Mouse (Mus musculus) thymus, postnatal 10 days (tissue): Measurements from ENCODE around the gene Fgf14.
"Not testable (repeated sequence)": the region's sequence is repeated elsewhere in the genome, so short reads cannot be mapped to it uniquely, and the experiment has no call there.

ENCODE experiments used
- DNase-seq, 2 experiments: peaks; one replicate each; pipeline ENCODE4 v3.0.0; 2021; ENCODE audit warnings: low spot score in 2 of 2

The Fgf14 gene

DNA sequence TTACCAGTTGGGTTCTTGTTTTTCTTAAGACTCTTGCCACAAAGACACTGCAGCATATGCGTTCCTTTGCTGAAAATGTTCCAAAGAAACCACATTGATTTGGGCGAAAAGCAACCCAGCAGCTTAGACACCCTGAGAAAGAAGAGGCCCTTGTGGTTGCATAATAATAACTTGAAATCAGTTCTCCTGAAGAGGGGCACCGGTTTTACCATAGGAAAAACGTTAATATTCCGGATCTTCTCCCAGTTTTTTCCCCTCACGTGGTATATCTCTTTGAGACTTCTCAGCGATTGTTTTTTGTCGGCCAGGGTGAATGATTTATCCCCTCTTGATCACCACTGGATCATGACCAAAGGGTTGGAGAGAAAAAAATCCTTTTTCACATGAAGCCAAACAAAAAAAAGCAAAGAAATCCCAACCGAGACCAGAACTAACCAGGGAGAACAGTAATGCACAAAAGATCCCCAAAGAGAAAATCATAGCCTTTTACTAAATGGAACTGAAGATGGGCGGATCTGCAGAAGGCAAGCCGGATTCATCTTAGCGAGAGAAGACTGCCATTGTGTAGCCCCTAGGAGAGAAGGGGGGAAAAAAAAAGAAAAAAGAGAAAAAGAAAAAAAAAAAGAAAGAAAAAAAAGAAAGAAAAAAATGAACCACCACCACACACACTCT is at the start of gene Fgf14:
Fgf14 (minus strand) TSS at position 622 of the 672 bp plus-strand sequence.
- no peak for DNase-seq

GRCm38 (mm10) chr14:124677379-124677778 is 452 bp upstream of the Fgf14 start:
- no peak for DNase-seq

DNA sequence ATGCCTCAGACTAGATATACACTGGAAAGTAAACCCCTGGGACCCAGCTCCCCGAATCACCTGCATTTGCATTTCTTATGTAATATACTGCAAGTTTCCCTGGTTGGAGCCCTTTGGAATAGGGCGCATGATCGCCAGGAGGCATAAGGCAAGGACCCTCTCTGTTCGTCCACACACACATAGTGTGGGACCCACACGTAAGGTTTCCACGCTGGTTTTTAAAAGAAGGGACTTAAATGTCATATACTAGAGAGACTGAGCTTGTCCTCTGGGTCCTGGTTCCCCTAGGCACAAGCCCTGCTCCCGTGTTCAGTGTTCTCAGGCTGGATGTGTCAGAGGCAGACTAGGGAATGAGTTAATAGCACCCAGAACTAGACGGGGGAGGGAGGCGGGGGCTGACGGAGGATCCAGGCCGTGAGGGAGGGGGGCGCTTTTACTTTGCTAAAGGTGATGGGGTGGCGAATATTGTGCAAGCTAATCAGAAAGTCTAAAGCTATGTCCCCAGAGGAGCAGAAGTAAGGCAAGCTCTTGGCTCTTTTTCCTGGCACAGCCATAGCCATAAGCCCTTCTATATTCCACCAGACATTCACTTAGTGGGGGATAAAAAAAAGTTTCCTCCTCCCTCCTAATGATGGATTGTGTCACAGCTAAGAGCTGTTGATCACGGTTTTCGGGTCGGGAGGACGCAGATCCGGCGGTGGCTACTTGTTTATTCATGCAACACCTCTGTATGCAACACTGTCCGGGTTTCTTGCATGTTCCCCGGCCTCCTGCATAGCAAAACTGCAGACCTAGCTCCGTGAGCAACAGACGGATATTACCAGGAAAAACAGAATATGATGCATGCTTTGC is 1.0 kb downstream of the Fgf14 start:
- no peak for DNase-seq

DNA sequence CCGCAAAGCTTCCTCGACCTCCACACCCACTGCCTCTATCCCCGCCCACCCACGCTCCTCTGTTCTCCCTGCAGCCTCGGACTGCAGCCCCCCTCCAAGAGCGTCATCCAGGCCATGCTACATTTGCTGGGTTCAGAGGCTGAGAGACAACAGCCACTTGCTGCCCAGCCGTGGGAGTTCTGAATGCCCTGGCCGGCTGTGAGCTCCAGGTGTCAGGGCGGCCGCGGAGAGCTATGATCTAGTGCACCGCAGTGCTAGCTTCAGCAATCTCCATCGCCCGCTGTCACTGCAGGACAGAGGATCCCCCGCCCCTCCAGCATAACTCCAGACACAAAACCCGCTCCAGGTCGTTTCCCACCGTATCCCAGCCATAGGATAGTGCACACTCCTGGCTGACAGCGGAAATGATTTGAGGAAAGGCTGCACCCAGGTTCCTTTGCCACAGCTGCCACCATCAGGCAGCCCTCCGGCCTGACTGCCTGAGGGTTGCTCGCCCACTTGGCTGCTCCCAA is 1.7 kb downstream of the Fgf14 start:
- DNase-seq = no peak

DNA sequence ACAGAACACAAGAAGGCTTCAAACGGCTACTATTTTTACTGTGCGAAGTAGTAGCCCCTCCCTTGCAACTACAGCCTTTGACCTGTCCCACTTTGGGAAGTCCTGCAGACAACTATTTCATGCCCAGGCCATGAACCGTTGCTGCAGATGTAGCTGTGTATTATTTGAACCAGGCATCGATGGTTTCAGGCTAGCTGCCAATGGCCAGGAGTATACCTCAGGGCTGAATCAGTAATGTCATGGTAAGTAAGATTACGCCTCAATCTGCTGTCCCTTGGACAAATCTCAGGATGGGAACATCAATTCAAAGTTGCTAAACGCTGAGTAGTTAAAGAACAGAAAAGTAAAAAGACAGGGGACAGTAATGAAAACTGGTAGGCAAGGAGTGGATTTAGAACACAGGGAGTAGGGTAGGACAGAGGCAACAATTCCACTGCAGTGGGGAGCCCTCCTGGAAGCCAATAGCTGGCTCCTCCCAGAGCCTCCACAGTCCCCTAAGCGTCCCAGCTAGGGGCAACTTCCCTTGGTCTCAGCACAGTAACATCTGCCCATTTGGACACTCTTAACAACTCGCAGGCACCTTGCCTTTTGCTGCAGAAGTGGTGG is 2.3 kb downstream of the Fgf14 start:
- no peak for DNase-seq

GRCm38 (mm10) chr14:124669739-124670138 is 7.2 kb downstream of the Fgf14 start:
- DNase-seq = no peak

- no peak for DNase-seq
These were observed 34.1 kb downstream of the Fgf14 start for GRCm38 (mm10) chr14:124642822-124643221.

GRCm38 (mm10) chr14:124634881-124635280 is 42.0 kb downstream of the Fgf14 start:
- no peak for DNase-seq

DNA sequence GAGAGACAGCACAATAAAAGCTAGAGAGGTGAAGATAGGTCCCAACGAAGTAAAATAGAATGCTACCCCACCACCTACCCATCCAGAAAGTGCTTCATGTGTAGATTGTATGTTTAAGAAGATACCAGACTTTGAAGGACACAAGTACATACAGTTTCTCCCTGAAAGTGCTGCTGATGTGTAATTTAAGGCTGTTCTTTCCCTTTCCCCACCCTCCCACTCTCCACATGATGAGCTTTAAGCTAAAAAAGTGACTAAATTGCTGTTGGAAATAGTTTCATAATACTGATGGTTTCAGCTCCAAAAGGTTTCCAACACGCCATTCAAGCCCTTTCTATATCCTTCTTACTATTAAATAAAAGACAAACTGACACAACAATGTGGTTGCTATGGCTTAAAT is 63.5 kb downstream of the Fgf14 start:
- DNase-seq = no peak

DNA sequence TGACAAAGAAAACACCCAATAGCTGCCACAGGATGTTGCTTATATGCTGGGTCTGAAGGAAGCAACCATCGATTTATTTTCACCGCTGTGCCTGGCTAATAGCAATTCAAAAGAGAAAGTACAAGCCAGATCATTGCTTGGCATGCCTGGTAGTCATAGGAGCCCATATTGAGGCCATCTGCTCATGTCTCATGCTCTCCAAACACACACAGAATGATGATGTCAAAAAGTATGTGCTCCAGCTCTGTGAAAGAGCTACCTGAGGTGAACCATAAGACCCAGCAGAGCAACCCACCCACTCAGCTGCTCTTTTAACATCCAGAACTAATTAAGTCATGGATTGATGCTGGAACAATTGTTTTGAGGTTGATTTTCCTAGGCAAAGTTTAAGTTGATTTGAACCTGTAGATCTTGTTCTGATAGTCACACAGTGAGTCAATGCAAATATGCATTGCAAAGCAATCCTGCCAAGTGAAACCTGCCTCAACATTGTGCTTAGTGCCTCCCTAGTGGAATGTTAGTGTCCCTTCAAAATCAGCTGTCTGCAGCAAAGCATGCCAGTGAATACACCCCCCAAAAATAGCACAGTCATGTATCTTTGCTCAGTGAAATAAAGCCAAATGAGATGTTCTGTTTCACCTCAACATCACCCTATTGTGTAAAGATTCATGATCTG is 70.8 kb downstream of the Fgf14 start:
- DNase-seq = no peak

- DNase-seq = no peak
These were observed 71.7 kb downstream of the Fgf14 start for GRCm38 (mm10) chr14:124605031-124605743.

- DNase-seq = no peak
These were observed 100.4 kb downstream of the Fgf14 start for GRCm38 (mm10) chr14:124576571-124576970.

DNA sequence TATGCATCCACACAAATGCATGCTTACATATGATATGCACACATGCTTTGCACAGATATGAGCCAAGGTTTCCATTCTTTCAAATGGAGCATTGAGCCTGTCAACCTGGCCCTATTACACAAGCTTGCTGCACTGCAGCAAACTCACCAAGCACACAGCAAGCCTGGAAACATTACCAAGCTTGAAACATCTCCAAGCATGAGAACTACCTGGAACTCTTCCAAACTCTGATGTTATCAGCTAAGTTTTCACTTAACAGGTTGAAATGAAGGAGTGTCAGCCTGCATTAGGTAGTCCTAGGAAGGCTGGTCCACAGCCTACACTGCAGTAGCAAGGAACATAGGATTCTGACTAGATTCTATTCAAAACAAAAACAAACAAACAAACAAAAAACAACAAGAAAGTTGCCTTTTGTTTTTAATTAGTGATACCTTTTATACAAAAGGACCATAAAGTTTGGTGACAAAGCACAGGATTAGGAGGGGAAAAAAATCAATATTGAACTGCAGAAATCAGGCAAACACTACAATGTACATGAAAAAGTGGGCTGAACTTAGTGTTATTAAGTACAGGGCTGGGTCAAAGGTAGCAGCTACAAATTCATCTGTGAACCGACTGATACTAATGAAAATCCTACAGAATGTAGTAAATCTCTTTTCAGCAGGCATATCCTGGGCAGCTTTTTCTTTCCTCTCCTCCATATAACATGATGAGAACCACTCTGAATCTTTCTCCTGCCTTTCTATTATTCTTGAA is 101.6 kb downstream of the Fgf14 start:
- no peak for DNase-seq

DNA sequence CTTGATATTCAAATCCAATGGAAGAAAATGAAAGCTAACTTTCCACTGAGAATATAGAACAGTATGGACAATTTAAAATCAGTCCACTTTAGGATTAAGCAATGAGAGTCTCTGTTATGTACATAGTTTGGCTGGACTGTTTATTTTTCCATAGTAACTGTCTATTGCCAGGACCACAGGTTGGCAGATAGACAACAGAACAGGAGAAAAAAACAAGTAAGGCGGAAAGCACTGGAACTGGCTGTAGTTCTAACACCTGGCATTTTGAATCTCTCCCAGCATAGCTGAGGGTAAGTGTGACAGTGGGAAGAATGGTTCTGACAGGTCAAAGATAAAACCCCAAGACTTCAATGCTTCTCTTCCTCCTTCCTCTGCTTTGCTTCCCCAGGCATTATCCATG is 110.5 kb downstream of the Fgf14 start:
- DNase-seq = no peak

DNA sequence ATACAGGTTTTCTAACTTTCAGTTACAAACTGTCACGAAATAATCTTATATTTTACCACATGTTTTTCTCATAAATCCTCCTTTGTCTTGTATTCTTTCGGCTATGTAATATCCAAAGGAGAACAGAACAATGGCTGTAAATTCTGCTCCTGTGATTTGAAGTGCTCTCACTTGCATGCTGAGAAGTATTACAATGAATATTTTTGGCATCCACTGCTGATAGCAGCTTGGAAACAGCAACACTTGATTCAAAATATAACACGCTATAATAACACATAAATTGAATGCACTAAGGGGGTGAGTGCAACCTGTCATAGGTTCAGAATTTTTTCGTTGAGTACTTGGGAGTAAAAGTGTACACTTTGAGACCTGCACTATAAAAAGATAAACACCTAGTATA is 115.4 kb downstream of the Fgf14 start:
- DNase-seq = no peak

GRCm38 (mm10) chr14:124536106-124536505 is 140.8 kb downstream of the Fgf14 start:
- DNase-seq = no peak

DNA sequence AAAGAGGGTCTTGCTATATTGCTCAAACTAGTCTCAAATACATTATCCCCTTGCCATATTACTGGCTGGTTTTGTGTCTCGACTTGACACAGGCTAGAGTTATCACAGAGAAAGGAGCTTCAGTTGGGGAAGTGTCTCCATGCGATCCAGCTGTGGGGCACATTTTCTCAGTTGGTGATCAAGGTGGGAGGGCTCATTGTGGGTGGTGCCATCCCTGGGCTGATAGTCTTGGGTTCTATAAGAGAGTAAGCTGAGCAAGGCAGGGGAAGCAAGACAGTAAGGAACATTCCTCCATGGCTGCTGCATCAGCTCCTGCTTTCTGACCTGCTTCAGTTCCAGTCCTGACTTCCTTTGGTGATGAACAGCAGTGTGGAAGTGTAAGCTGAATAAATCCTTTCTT is 141.6 kb downstream of the Fgf14 start:
- not testable (repeated sequence) for DNase-seq

DNA sequence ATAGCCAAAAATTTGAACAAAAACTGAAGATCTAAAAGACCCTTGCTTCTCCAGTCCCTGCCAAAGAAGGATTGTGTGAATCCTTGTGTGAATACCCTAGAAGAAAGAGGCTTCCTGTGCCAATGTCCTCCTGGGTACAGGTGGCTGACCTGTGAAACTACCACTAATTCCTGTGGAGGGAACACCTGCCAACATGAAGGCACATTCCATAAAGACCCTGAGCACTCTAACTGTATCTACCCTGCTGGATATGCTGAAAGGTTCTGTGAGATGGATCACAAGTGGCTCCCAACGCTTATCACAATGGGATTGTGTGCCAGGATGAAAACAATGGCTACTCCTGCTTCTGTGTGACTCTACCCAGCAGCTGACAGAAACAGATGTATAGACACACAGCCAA is 144.9 kb downstream of the Fgf14 start:
- no peak for DNase-seq

DNA sequence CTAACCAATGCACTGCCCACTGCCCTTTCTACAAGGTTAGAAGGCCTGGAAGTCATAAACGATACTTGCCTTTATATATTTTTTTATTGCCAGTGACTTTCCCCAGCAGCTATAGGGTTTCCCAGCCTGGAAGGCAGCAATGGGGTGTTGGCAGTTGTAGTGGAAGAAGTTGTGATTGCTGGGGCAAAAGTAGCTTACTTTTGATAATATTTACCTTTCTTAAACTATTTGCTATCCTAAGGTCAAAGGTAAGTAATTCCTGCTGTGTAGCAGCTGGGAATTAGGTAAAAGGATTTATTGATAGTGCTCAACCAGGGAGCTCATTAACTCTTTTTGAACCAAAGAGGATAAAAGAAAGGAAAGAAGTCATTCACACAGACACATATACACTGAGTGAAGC is 164.9 kb downstream of the Fgf14 start:
- DNase-seq = no peak

DNA sequence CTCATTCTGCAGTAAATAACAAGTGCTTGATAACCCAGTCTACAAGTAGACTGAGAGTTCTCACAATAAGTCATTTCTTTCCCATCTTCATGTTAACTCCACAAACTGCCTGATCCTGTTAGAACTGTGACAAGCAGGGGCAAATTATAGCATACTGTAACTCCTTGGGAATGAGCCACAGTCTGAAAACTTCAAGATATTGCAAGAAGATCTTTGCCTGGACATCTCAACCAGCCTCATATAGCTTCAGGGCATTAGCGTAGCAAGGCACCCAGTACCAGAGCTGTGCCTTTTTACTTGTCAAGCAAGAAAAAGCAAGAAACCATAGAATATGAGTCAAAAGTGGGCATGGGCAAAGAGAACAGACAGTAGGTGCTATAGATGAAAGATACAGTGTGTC is 188.0 kb downstream of the Fgf14 start:
- no peak for DNase-seq

GRCm38 (mm10) chr14:124485261-124485660 is 191.7 kb downstream of the Fgf14 start:
- DNase-seq = no peak
